Mouse (Mus musculus): ENCODE measurements at regions not wholly inside any gene's neighbourhood (a gene's known extent, or its start where the extent isn't known, plus 50 kb on each side); places are given as distances from the start of the nearest gene placed in this dataset.
A peak's percentile ranks its signal among the peaks of the same experiment; 100 is the strongest.

GRCm38 (mm10) chr3:121609090-121609489, 61.5 kb upstream of the 4930432M17Rik start:
- TF ChIP-seq CTCF (IDR thresholded peaks at IDR 0.05; ENCODE audit: low read depth), result no peak
- Histone ChIP-seq H3K4me1 (replicated peaks; ENCODE audit: control insufficient read depth, insufficient read depth, low read length) (peaks cover 2% of the 10 kb centered on the region; the same call in 1 of the 2 replicates), H3K4me3 (ENCODE audit: low read depth, low read length) (no peak overlapping the region), H3K9ac (ENCODE audit: low read depth, low read length) (no peak overlapping the region), H3K4me2 (replicated peaks; ENCODE audit: low read depth) (no peak overlapping the region), H3K9me3 (ENCODE audit: control insufficient read depth) (no peaks in the 10 kb centered on the region), H3K36me3 (ENCODE audit: control insufficient read depth, insufficient read depth) (no peaks in the 10 kb centered on the region), H3K27ac (ENCODE audit: low read depth, low read length) (no peak overlapping the region), H3K27me3 (replicated peaks; ENCODE audit: control insufficient read depth, insufficient read depth, low read length) (no peaks in the 10 kb centered on the region; the same call in 1 of the 2 replicates)
- 39% methylated on average over 7 of the region's 7 CpGs for WGBS
- no peak for ATAC-seq

- no peak overlapping the region for H3K4me2 ChIP-seq (replicated peaks; ENCODE audit: low read depth)
- TF ChIP-seq CTCF (IDR thresholded peaks at IDR 0.05; ENCODE audit: low read depth), result 0 out of 2 replicates have a peak, but pooled peaks have one; percentile 12
- H3K27ac ChIP-seq (ENCODE audit: low read depth, low read length), result no peak overlapping the region
These were observed 65.8 kb upstream of the 4930432M17Rik start for GRCm38 (mm10) chr3:121604737-121605136.

GRCm38 (mm10) chr3:121604081-121604480, 66.5 kb upstream of the 4930432M17Rik start:
- no peak overlapping the region for H3K27ac ChIP-seq (ENCODE audit: low read depth, low read length)

More at GRCm38 (mm10) chr3:121604737-121605136, 65.8 kb upstream of the 4930432M17Rik start:
- peaks cover 7% of the 10 kb centered on the region for H3K4me1 ChIP-seq (replicated peaks; ENCODE audit: control insufficient read depth, insufficient read depth, low read length)
- no peak overlapping the region for H3K9ac ChIP-seq (ENCODE audit: low read depth, low read length)
- H3K36me3 ChIP-seq (ENCODE audit: control insufficient read depth, insufficient read depth), result no peaks in the 10 kb centered on the region
- 0 out of 2 replicates have a peak, but pooled peaks cover 4% of the 10 kb centered on the region for H3K27me3 ChIP-seq (replicated peaks; ENCODE audit: control insufficient read depth, insufficient read depth, low read length)
- 62% methylated on average over 6 of the region's 6 CpGs for WGBS
- ATAC-seq, result no peak; the same call in 1 of the 2 replicates
- H3K9me3 ChIP-seq (ENCODE audit: control insufficient read depth), result no peaks in the 10 kb centered on the region
- H3K4me3 ChIP-seq (ENCODE audit: low read depth, low read length), result no peak overlapping the region

GRCm38 (mm10) chr3:121602826-121603370, 67.7 kb upstream of the 4930432M17Rik start:
- Histone ChIP-seq H3K4me1 (replicated peaks; ENCODE audit: control insufficient read depth, insufficient read depth, low read length) (peaks cover 7% of the 10 kb centered on the region), H3K4me3 (ENCODE audit: low read depth, low read length) (no peak overlapping the region), H3K27me3 (replicated peaks; ENCODE audit: control insufficient read depth, insufficient read depth, low read length) (0 out of 2 replicates have a peak, but pooled peaks cover 4% of the 10 kb centered on the region), H3K27ac (ENCODE audit: low read depth, low read length) (no peak overlapping the region), H3K9me3 (ENCODE audit: control insufficient read depth) (no peaks in the 10 kb centered on the region), H3K4me2 (replicated peaks; ENCODE audit: low read depth) (no peak overlapping the region), H3K9ac (ENCODE audit: low read depth, low read length) (no peak overlapping the region), H3K36me3 (ENCODE audit: control insufficient read depth, insufficient read depth) (no peaks in the 10 kb centered on the region)
- no peak for TF ChIP-seq CTCF (IDR thresholded peaks at IDR 0.05; ENCODE audit: low read depth)
- WGBS, result 87% methylated on average over 10 of the region's 10 CpGs
- ATAC-seq, result no peak

More at GRCm38 (mm10) chr3:121604081-121604480, 66.5 kb upstream of the 4930432M17Rik start:
- Histone ChIP-seq H3K36me3 (ENCODE audit: control insufficient read depth, insufficient read depth) (no peaks in the 10 kb centered on the region), H3K4me1 (replicated peaks; ENCODE audit: control insufficient read depth, insufficient read depth, low read length) (peaks cover 7% of the 10 kb centered on the region), H3K4me3 (ENCODE audit: low read depth, low read length) (no peak overlapping the region), H3K27me3 (replicated peaks; ENCODE audit: control insufficient read depth, insufficient read depth, low read length) (0 out of 2 replicates have a peak, but pooled peaks cover 4% of the 10 kb centered on the region), H3K9me3 (ENCODE audit: control insufficient read depth) (no peaks in the 10 kb centered on the region), H3K4me2 (replicated peaks; ENCODE audit: low read depth) (no peak overlapping the region), H3K9ac (ENCODE audit: low read depth, low read length) (no peak overlapping the region)
- no peak for TF ChIP-seq CTCF (IDR thresholded peaks at IDR 0.05; ENCODE audit: low read depth)
- no peak for ATAC-seq
- whole genome bisulfite sequencing, result 84% methylated on average over 9 of the region's 9 CpGs

GRCm38 (mm10) chr3:121602082-121602561, 68.4 kb upstream of the 4930432M17Rik start:
- H3K4me2 ChIP-seq (replicated peaks; ENCODE audit: low read depth), result 0 out of 2 replicates have a peak overlapping the region, but pooled peaks have one; percentile 6
- 0 out of 2 replicates have a peak, but pooled peaks cover 4% of the 10 kb centered on the region for H3K27me3 ChIP-seq (replicated peaks; ENCODE audit: control insufficient read depth, insufficient read depth, low read length)
- H3K36me3 ChIP-seq (ENCODE audit: control insufficient read depth, insufficient read depth), result no peaks in the 10 kb centered on the region
- no peaks in the 10 kb centered on the region for H3K9me3 ChIP-seq (ENCODE audit: control insufficient read depth)
- no peak overlapping the region for H3K4me3 ChIP-seq (ENCODE audit: low read depth, low read length)
- TF ChIP-seq CTCF (IDR thresholded peaks at IDR 0.05; ENCODE audit: low read depth), result peak; percentile 38; the same call in 1 of the 2 replicates
- peak; percentile 90 for ATAC-seq
- peak overlapping the region; percentile 50 for H3K27ac ChIP-seq (ENCODE audit: low read depth, low read length)
- peaks cover 6% of the 10 kb centered on the region for H3K4me1 ChIP-seq (replicated peaks; ENCODE audit: control insufficient read depth, insufficient read depth, low read length)
- WGBS, result 31% methylated on average over 8 of the region's 8 CpGs
- H3K9ac ChIP-seq (ENCODE audit: low read depth, low read length), result no peak overlapping the region

- WGBS, result 76% methylated on average over 10 of the region's 10 CpGs
- H3K9me3 ChIP-seq (ENCODE audit: control insufficient read depth), result no peaks in the 10 kb centered on the region
- 0 out of 2 replicates have a peak, but pooled peaks cover 4% of the 10 kb centered on the region for H3K27me3 ChIP-seq (replicated peaks; ENCODE audit: control insufficient read depth, insufficient read depth, low read length)
- H3K27ac ChIP-seq (ENCODE audit: low read depth, low read length), result no peak overlapping the region
- H3K9ac ChIP-seq (ENCODE audit: low read depth, low read length), result no peak overlapping the region
- H3K4me3 ChIP-seq (ENCODE audit: low read depth, low read length), result no peak overlapping the region
- TF ChIP-seq CTCF (IDR thresholded peaks at IDR 0.05; ENCODE audit: low read depth), result no peak
- ATAC-seq, result no peak
- peaks cover 5% of the 10 kb centered on the region for H3K4me1 ChIP-seq (replicated peaks; ENCODE audit: control insufficient read depth, insufficient read depth, low read length)
- no peak overlapping the region for H3K4me2 ChIP-seq (replicated peaks; ENCODE audit: low read depth)
- no peaks in the 10 kb centered on the region for H3K36me3 ChIP-seq (ENCODE audit: control insufficient read depth, insufficient read depth)
These were observed 68.6 kb upstream of the Slc44a3 start for GRCm38 (mm10) chr3:121600841-121601240.

Data from intestine, postnatal 0 days (tissue).